Mouse (Mus musculus) mouse embryonic stem cell (cell line): ENCODE results near the gene Ninj2.

Experiments
- in situ Hi-C, 2 experiments: fragments of 300-500 bp; cut with MboI; formaldehyde crosslinking; loops; 1 replicate in 1 of 2; 3 replicates in 1 of 2; pipeline ENCODE4 v1.14.3; 2019 to 2020; ENCODE audit warnings: low sequenced_read_pairs in 2 of 2, low pct_unique_long_range_greater_than_20kb in 1 of 2, mixed read lengths in 1 of 2; ENCODE audit not compliant: unreplicated experiment in 1 of 2

Ninj2 gene

GRCm38 (mm10) chr6:120093100-120093499 lies at the start of gene Ninj2:
Ninj2 (plus strand) TSS chr6:120093350.
- in situ Hi-C loops = no loop called here

- in situ Hi-C loops = loop anchor here in 1 of 2 experiments (25.0 kb wide), 1 partner anchor 142 kb away; no protein-coding TSS in a partner anchor
Observed at GRCm38 (mm10) chr6:120045406-120045805, 47.7 kb upstream of the Ninj2 start.

GRCm38 (mm10) chr6:120047705-120048292 lies 45.4 kb upstream of the Ninj2 start:
- in situ Hi-C loops = loop anchor here in 1 of 2 experiments (25.0 kb wide), 1 partner anchor 140 kb away; no protein-coding TSS in a partner anchor

GRCm38 (mm10) chr6:120054412-120054811 lies 38.7 kb upstream of the Ninj2 start:
- in situ Hi-C loops = no loop called here

GRCm38 (mm10) chr6:120055666-120056540 lies 37.2 kb upstream of the Ninj2 start:
- in situ Hi-C loops = no loop called here

- in situ Hi-C loops = no loop called here
Observed at GRCm38 (mm10) chr6:120062934-120063333, 30.2 kb upstream of the Ninj2 start.

GRCm38 (mm10) chr6:120064627-120065026 lies 28.5 kb upstream of the Ninj2 start:
- in situ Hi-C loops = no loop called here

- in situ Hi-C loops = no loop called here
Observed at GRCm38 (mm10) chr6:120065552-120066177, 27.5 kb upstream of the Ninj2 start.

- in situ Hi-C loops = no loop called here
Observed at GRCm38 (mm10) chr6:120069546-120069945, 23.6 kb upstream of the Ninj2 start.

- in situ Hi-C loops = no loop called here
Observed at GRCm38 (mm10) chr6:120072630-120073029, 20.5 kb upstream of the Ninj2 start.

GRCm38 (mm10) chr6:120076619-120077450 lies 16.3 kb upstream of the Ninj2 start:
- in situ Hi-C loops = no loop called here

- in situ Hi-C loops = no loop called here
Observed at GRCm38 (mm10) chr6:120079547-120079946, 13.6 kb upstream of the Ninj2 start.

- in situ Hi-C loops = no loop called here
Observed at GRCm38 (mm10) chr6:120081516-120081915, 11.6 kb upstream of the Ninj2 start.

GRCm38 (mm10) chr6:120082251-120082950 lies 10.7 kb upstream of the Ninj2 start:
- in situ Hi-C loops = no loop called here

- in situ Hi-C loops = no loop called here
Observed at GRCm38 (mm10) chr6:120082951-120083411, 10.2 kb upstream of the Ninj2 start.

- in situ Hi-C loops = no loop called here
Observed at GRCm38 (mm10) chr6:120083442-120083841, 9.7 kb upstream of the Ninj2 start.

GRCm38 (mm10) chr6:120084983-120085382 lies 8.2 kb upstream of the Ninj2 start:
- in situ Hi-C loops = no loop called here

GRCm38 (mm10) chr6:120085832-120086231 lies 7.3 kb upstream of the Ninj2 start:
- in situ Hi-C loops = no loop called here
